Mouse (Mus musculus) neural tube, embryonic 14.5 days (tissue): ENCODE measurements around the gene Cfap61. TPM values are rescaled to one million over a fixed set of nuclear protein-coding genes. Genes with fewer than 3 reads are reported as not detected.
A peak's percentile ranks its signal among the peaks of the same experiment; 100 is the strongest.
"Not testable (repeated sequence)": the region's sequence is repeated elsewhere in the genome, so short reads cannot be mapped to it uniquely, and the experiment has no call there.

Experiments
- ATAC-seq: fragments of 200-750 bp; cut with Nextera tagmentation; 2 replicates; pipeline ENCODE4 v1.8.0; 2017; ENCODE audit warnings: low read depth, mild to moderate bottlenecking, moderate TSS enrichment, moderate library complexity
- H3K27ac ChIP-seq: fragments of 300-500 bp; sonication (generic); 2 replicates; pipeline ENCODE4 v1.5.1; 2014; ENCODE audit warnings: low read depth, mild to moderate bottlenecking, control low read depth, low read length, moderate library complexity, mixed read lengths
- H3K27me3 ChIP-seq: fragments of 300-500 bp; sonication (generic); 2 replicates; pipeline ENCODE4 v1.6.1; 2014; ENCODE audit warnings: low read length; ENCODE audit not compliant: control insufficient read depth, insufficient read depth
- H3K36me3 ChIP-seq: fragments of 300-500 bp; sonication (generic); 2 replicates; pipeline ENCODE4 v1.6.1; 2014; ENCODE audit warnings: low read length, mixed read lengths; ENCODE audit not compliant: control insufficient read depth, insufficient read depth
- H3K4me1 ChIP-seq: fragments of 300-500 bp; sonication (generic); 2 replicates; pipeline ENCODE4 v1.6.1; 2014; ENCODE audit warnings: low read length; ENCODE audit not compliant: control insufficient read depth, insufficient read depth
- H3K4me2 ChIP-seq: fragments of 300-500 bp; sonication (generic); 2 replicates; pipeline ENCODE4 v1.6.1; 2014; ENCODE audit warnings: mild to moderate bottlenecking, low read depth, low read length, control low read depth
- H3K4me3 ChIP-seq: fragments of 300-500 bp; sonication (generic); 2 replicates; pipeline ENCODE4 v1.5.1; 2014; ENCODE audit warnings: low read depth, low read length, control low read depth, mixed read lengths
- H3K9ac ChIP-seq: fragments of 300-500 bp; sonication (generic); replicated peaks from 2 replicates; pipeline ENCODE4 v1.6.1; 2014; ENCODE audit warnings: low read depth, mild to moderate bottlenecking, control low read depth, low read length, mixed read lengths
- H3K9me3 ChIP-seq: fragments of 300-500 bp; sonication (generic); 2 replicates; pipeline ENCODE4 v1.6.1; 2016; ENCODE audit warnings: low read length; ENCODE audit not compliant: control insufficient read depth
- WGBS: fragments of 180-500 bp; shearing (Covaris S2); extraction: QIAGEN DNeasy Blood & Tissue Kit; methylation state at CpG from one replicate; pipeline ENCODE4 v1.1.7; 2014; 5-methylcytosine and 5-hydroxymethylcytosine counted together
- polyA plus RNA-seq: library from polyadenylated mRNA; unstranded; fragments of >200 nt; fragmentation: Nextera tagmentation; extraction: Ambion mirVana; gene quantifications from 2 replicates; pipeline ENCODE4 v1.2.1, GENCODE M21; 2014

Cfap61 gene
- polyA plus RNA-seq, result 2.6 and 4.9 TPM in 2 replicates

DNA sequence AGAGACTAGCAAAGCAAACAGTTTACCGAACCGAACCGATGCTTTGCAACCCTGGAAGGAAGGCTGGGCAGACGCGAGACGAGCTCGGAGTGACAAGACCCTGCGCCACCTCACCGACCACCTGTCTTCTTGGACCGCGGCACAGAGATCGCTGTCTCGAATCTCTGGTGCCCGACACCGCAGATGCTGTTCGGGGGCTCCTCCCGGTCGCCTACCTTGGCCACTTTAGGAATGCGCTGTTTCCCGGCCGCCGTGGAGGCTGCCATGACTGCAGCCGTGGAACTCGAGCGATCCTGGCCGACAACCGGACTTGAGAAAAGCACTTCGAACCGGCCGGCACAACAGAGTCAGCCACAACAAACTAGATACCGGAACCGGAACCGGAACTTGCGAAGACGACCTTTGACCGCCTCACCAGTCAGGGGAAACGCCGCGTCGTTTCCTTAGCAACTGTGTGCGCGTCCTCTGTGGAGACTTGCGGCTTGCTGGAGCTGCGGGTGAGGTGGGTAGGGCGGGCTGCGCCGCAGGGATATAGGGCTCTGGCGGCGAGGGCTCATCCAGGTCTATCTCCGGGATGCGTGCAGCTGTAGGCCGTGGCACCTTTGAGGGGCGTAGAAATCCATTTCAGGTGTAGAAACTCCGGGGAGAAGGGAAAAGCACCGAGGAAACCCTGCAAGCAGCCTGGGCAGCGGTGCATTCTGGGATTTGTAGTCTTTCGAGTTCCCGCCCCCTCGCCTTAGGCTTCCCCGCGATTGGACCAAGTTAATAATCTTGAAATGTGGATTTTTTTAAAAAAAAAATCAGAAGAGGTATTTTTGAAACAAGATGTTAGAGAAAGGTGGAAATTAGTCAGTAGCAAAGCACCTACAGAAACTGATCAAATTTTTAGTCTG lies at the start of gene Cfap61, which contains the start of gene Crnkl1:
Gene Cfap61 (plus strand): TSS at position 446 of the 893 bp plus-strand sequence.
Gene Crnkl1 (minus strand): TSS at position 676 of the 893 bp plus-strand sequence.
- Histone ChIP-seq H3K4me3 (peak within 1 kb of the TSS; percentile 71), H3K27ac (no peak within 1 kb of the TSS), H3K4me2 (peak within 1 kb of the TSS; percentile 91), H3K9me3 (no peaks in the 10 kb centered on the region), H3K36me3 (peaks cover 26% of the 10 kb centered on the region), H3K4me1 (peaks cover 6% of the 10 kb centered on the region), H3K9ac (peak within 1 kb of the TSS; percentile 52; the same call in 1 of the 2 replicates), H3K27me3 (no peaks in the 10 kb centered on the region)
- under 1% methylated on average over 61 of the region's 61 CpGs for WGBS
- ATAC-seq, result peak; percentile 98

DNA sequence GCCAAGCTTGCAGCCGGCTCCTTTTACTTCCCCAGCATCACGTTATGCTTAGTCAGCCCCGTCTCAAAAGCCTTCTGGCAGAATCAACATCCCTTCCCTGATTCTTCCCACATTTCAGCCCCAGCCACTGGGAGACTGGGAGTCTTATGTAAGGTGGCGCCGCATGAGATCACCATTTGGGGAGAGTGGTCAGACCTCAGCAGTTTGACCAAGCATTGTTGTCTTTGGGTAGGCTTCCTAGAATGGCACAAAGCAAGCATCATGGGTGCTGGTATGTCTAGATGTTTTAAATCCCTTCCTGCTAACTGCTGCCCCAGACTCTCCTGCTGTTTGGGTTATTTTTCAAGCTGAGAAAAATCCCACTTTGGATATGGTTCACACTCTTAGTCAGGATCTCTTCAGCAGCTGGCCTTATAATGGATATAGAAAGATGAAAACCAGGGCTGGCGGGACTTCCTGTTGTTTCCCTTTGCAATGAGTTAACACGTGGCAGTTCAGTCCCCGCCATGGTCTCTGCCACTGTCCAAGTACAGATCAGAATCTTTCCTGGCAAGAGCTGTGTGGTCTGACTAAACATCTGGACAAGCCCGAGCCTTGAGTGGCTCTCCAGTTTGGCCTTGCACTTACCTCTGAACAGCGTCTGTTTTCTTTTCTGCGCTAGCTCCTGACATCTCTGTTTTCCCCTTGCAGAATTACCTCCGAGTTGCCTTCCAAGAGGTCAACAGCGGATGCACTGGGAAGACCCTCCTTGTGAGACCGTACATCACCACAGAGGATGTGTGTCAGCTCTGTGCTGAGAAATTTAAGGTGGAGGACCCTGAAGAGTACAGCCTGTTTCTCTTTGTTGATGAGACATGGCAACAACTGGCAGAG lies 49.4 kb upstream of the Cfap61 start:
- Histone ChIP-seq H3K9ac (no peak overlapping the region), H3K4me2 (no peak overlapping the region), H3K27ac (no peak overlapping the region), H3K4me3 (no peak overlapping the region), H3K4me1 (no peaks in the 10 kb centered on the region), H3K9me3 (no peaks in the 10 kb centered on the region), H3K27me3 (no peaks in the 10 kb centered on the region), H3K36me3 (peaks cover 6% of the 10 kb centered on the region)
- 80% methylated on average over 14 of the region's 14 CpGs for WGBS
- no peak for ATAC-seq

DNA sequence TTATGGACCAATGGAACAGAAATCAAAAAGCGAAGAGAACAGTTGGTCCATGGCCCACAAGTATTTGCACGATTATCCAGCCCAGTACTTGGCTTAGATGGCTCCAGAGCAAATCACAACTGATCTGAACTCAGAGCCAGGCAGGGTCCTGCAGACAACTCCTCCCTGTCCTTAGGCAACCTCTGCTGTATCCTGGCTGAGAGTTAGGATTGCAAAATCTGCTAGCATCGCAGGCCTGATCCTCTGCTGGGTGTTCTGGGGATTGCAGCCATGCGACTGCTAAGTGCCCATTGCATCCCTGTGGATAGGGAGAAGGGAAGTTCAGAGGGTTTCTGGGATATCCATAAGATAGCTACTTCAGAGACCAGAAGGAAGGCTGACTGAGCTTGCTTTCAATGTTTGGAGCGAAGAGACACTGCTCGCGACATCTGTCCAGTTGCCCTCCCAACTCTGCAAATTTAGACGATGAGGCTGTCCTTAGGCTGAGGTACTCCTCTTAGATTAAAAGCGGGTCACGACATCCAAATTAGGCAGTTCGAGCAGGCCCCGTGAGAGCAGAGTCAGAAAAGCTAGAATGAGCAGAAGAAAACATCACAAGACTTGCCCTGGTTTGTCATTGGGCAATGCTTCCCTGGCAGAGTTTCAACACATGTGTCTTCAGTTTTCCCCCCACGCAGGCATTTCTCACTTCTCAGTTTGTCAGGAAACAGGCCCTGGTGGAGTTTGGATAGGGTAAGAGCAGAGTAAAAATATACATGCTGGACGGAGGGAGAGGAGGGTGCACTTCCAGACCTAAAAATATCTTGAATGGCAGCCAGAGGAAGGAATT lies 46.4 kb upstream of the Cfap61 start:
- Histone ChIP-seq H3K27ac (no peak overlapping the region), H3K27me3 (no peaks in the 10 kb centered on the region), H3K4me3 (no peak overlapping the region), H3K9ac (no peak overlapping the region), H3K9me3 (no peaks in the 10 kb centered on the region), H3K4me1 (no peaks in the 10 kb centered on the region), H3K4me2 (no peak overlapping the region), H3K36me3 (peaks cover 6% of the 10 kb centered on the region)
- 75% methylated on average over 14 of the region's 14 CpGs for WGBS
- ATAC-seq, result no peak

- Histone ChIP-seq H3K9ac (no peak overlapping the region), H3K4me2 (no peak overlapping the region), H3K4me1 (no peaks in the 10 kb centered on the region), H3K36me3 (peaks cover 6% of the 10 kb centered on the region), H3K9me3 (no peaks in the 10 kb centered on the region), H3K27me3 (no peaks in the 10 kb centered on the region), H3K27ac (no peak overlapping the region), H3K4me3 (no peak overlapping the region)
- no peak for ATAC-seq
- WGBS, result 68% methylated on average over 6 of the region's 6 CpGs
Measured at GRCm38 (mm10) chr2:145888766-145889480, 45.7 kb upstream of the Cfap61 start.

DNA sequence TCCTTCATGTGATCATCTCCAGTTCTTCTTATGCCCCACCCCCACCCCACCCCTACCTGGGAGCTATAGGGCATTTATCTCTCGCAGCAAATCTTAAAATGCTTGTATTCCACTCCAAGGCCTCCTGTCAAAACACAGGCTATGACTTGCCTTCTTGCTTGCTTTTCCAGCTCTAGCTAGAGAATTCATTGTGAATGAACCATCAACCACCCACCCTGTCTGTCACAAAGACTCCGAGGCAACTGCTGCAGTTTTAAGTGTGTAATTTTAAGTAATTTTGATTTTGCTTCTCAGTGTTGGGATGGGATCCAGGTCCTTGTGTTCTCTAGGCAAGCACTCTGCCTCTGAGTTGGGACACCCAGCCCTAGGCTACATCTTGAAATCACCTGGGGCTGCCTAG lies 44.0 kb upstream of the Cfap61 start:
- 89% methylated on average over 2 of the region's 2 CpGs for WGBS
- ATAC-seq, result no peak

DNA sequence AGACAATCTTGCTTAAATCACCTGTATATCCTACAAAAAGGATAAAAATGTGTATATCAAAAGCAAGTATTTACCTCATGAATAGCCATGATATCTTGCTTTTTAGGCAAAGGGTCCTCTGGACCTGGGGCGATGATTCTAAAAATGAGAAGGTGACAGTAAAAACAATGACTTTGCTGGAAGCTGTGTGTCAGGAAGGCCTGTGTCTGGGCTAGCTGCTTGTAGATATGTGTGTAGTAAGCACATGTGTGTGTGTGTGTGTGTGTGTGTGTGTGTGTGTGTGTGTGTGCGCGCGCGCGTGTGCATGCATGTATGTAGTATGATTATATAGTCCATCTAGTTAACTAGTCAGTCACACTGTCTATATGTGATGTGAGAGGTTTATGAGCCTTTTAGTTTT lies 40.8 kb upstream of the Cfap61 start:
- WGBS, result over 99% methylated on average over 6 of the region's 6 CpGs
- no peaks in the 10 kb centered on the region for H3K4me1 ChIP-seq

More for the DNA sequence above, 44.0 kb upstream of the Cfap61 start:
- no peak overlapping the region for H3K4me2 ChIP-seq
- no peaks in the 10 kb centered on the region for H3K9me3 ChIP-seq
- no peaks in the 10 kb centered on the region for H3K4me1 ChIP-seq
- H3K27ac ChIP-seq, result no peak overlapping the region
- H3K9ac ChIP-seq, result no peak overlapping the region
- H3K27me3 ChIP-seq, result no peaks in the 10 kb centered on the region
- peaks cover 4% of the 10 kb centered on the region for H3K36me3 ChIP-seq
- H3K4me3 ChIP-seq, result no peak overlapping the region

GRCm38 (mm10) chr2:145898106-145898505 lies 36.5 kb upstream of the Cfap61 start:
- H3K4me3 ChIP-seq, result no peak overlapping the region
- no peak for ATAC-seq
- no peak overlapping the region for H3K9ac ChIP-seq
- no peaks in the 10 kb centered on the region for H3K4me1 ChIP-seq
- H3K27ac ChIP-seq, result no peak overlapping the region
- WGBS, result 69% methylated on average over 9 of the region's 9 CpGs
- no peaks in the 10 kb centered on the region for H3K9me3 ChIP-seq
- H3K27me3 ChIP-seq, result no peaks in the 10 kb centered on the region
- H3K4me2 ChIP-seq, result no peak overlapping the region
- H3K36me3 ChIP-seq, result no peaks in the 10 kb centered on the region

More for the DNA sequence above, 40.8 kb upstream of the Cfap61 start:
- Histone ChIP-seq H3K4me3 (no peak overlapping the region), H3K36me3 (no peaks in the 10 kb centered on the region), H3K27ac (no peak overlapping the region), H3K27me3 (no peaks in the 10 kb centered on the region), H3K9me3 (no peaks in the 10 kb centered on the region), H3K4me2 (no peak overlapping the region), H3K9ac (no peak overlapping the region)
- no peak for ATAC-seq

- H3K4me3 ChIP-seq, H3K27ac ChIP-seq, H3K4me2 ChIP-seq, H3K9ac ChIP-seq, H3K36me3 ChIP-seq, ATAC-seq, H3K9me3 ChIP-seq, H3K27me3 ChIP-seq: not testable (repeated sequence)
- peaks cover 10% of the 10 kb centered on the region for H3K4me1 ChIP-seq
- WGBS, result 76% methylated on average over 6 of the region's 8 CpGs
Measured at GRCm38 (mm10) chr2:145900318-145900717, 34.3 kb upstream of the Cfap61 start.
